Mouse (Mus musculus) gastrocnemius, adult 2 months (tissue): ENCODE measurements around the gene Polr1a. TPM values are rescaled to one million over a fixed set of nuclear protein-coding genes. Genes with fewer than 3 reads are reported as not detected.

Experiments
- DNase-seq: peaks from one replicate; pipeline ENCODE4 v3.0.0; 2022
- H3K27ac ChIP-seq: fragments of 200-600 bp; 2 replicates; pipeline ENCODE4 v1.8.1; 2022; ENCODE audit warnings: mild to moderate bottlenecking
- H3K4me3 ChIP-seq: fragments of 200-600 bp; 2 replicates; pipeline ENCODE4 v1.8.1; 2022; ENCODE audit warnings: mild to moderate bottlenecking, moderate library complexity
- CTCF ChIP-seq: fragments of 200-600 bp; IDR thresholded peaks from 2 replicates; pipeline ENCODE4 v1.8.1; 2022; ENCODE audit warnings: antibody characterized with exemption, mild to moderate bottlenecking, moderate library complexity
- intact Hi-C: fragments of 180-260 bp; cut with DNase I; formaldehyde crosslinking; loops from one replicate; pipeline ENCODE4 v1.15.1; 2025
- total RNA-seq, 2 experiments: library from RNA; stranded (reverse); gene quantifications; 2 replicates each; pipeline ENCODE4 v1.2.3; 2021

Polr1a gene
- total RNA-seq, 2 experiments from 2014 or later: 40.7 to 41.1 TPM

GRCm38 (mm10) chr6:71991190-71991932 lies 82.5 kb downstream of the Polr1a start:
- peak overlapping the region; percentile 62 for H3K27ac ChIP-seq
- intact Hi-C loops: no loop called here
- no peak for DNase-seq

GRCm38 (mm10) chr6:71991933-71992325 lies 83.1 kb downstream of the Polr1a start:
- DNase-seq: no peak
- intact Hi-C loops: no loop called here
- TF ChIP-seq CTCF: no peak
- H3K27ac ChIP-seq: no peak overlapping the region
- no peak overlapping the region for H3K4me3 ChIP-seq

More at GRCm38 (mm10) chr6:71991190-71991932, 82.5 kb downstream of the Polr1a start:
- H3K4me3 ChIP-seq: no peak overlapping the region
- TF ChIP-seq CTCF: no peak

- TF ChIP-seq CTCF: no peak
- intact Hi-C loops: no loop called here
- no peak overlapping the region for H3K27ac ChIP-seq
- no peak for DNase-seq
- H3K4me3 ChIP-seq: no peak overlapping the region
Observed at GRCm38 (mm10) chr6:71994004-71994403, 85.2 kb downstream of the Polr1a start.

- intact Hi-C loops: no loop called here
- TF ChIP-seq CTCF: no peak
- no peak overlapping the region for H3K4me3 ChIP-seq
- H3K27ac ChIP-seq: no peak overlapping the region
- DNase-seq: no peak
Observed at GRCm38 (mm10) chr6:71995081-71995480, 86.2 kb downstream of the Polr1a start.

DNA sequence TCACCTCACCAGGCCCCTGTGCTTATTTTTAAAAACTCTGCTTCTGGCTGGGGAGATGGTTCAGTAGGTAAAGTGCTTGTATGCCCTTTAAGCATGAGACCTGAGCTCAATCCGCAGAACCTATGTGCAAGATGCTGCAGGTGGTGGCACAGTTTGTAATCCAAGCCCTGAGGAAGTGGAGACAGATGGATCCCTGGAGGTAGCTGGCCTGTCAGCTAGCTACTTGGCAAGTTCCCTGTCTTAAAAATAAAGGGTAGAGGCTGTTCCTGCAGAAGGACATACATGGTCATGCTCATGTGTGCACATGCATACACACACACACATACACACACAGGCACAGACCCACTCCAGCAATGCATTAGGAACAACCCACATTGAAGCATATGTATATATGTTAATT lies 88.4 kb downstream of the Polr1a start:
- no peak for TF ChIP-seq CTCF
- intact Hi-C loops: no loop called here
- no peak for DNase-seq
- H3K4me3 ChIP-seq: no peak overlapping the region
- H3K27ac ChIP-seq: no peak overlapping the region

DNA sequence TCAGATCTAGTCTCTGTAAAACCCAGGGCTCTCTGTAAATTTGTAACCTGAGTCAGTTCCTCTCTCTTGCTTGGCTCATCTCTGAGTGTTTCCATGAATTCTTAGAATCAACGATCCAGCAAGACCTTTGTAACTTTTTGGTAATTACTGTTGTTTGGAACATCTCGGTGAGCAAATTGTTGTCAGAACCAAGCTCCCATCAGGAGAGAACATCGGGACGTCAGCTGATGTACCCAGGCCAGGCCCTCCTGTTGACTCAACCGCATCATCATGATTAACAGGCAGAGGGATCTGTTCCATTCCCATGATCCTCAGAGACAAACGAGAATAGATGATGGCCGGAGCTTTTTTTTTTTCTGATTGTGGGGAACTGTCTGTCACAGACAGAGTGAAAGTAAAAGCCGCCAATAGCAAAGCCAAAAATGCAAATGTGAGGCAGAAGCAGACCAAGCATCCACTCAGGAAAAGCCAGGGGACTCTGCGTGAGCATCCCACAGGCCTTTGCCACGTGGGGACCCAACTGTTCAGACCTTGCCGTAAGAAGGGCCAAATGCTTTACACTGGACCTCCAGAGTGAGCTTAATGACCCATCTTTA lies 91.2 kb downstream of the Polr1a start:
- no peak for DNase-seq
- no peak for TF ChIP-seq CTCF
- Histone ChIP-seq H3K4me3 (no peak overlapping the region), H3K27ac (no peak overlapping the region)
- intact Hi-C loops: loop anchor here (1.0 kb wide), 1 partner anchor 57 kb away; no protein-coding TSS in a partner anchor

GRCm38 (mm10) chr6:72001220-72001777 lies 92.4 kb downstream of the Polr1a start:
- TF ChIP-seq CTCF: no peak
- DNase-seq: no peak
- Histone ChIP-seq H3K4me3 (no peak overlapping the region), H3K27ac (no peak overlapping the region)
- intact Hi-C loops: no loop called here

- no peak overlapping the region for H3K4me3 ChIP-seq
- no peak for DNase-seq
- no peak for TF ChIP-seq CTCF
- intact Hi-C loops: no loop called here
- no peak overlapping the region for H3K27ac ChIP-seq
Observed at GRCm38 (mm10) chr6:72007411-72008212, 98.8 kb downstream of the Polr1a start.

DNA sequence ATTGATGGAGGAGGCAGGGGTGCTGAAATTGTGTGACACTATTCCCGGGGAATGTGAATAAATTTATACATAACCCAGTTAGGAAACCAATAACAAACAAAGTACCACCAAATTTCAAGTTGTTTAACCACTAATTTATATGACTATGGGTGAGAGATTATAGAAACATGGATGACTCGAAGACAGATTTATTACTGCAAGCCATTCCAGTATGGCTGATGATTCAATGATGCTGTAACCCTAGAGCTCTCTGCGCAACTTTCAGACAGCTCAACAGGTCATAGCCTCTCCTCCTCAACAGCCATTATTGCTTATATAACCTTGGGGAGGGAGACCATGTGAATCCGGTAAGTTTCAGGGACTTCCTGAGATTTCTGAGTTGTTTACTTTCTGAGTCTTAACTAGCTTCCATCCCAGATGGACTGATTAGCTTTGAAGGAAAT lies 99.4 kb downstream of the Polr1a start:
- TF ChIP-seq CTCF: no peak
- Histone ChIP-seq H3K4me3 (no peak overlapping the region), H3K27ac (no peak overlapping the region)
- intact Hi-C loops: no loop called here
- no peak for DNase-seq

DNA sequence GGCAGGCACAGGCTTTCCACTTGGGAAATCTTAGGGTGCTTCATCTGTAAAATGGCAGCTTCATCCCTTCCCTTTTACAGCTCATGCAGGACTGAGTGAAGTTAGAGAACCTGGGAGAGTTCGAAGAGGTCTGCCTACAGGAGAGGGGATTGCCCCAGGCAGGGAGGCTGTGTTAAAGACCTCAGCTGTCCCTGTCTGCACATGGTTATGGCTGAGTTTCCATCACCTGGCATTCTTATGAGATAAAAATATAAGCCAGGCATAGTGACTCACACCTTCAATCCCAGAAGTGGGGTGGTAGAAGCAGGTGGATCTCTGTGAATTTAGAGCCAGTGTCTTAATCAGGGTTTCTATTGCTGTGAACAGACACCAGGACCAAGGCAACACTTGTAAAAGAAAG lies 100.6 kb downstream of the Polr1a start:
- Histone ChIP-seq H3K27ac (no peak overlapping the region), H3K4me3 (no peak overlapping the region)
- intact Hi-C loops: no loop called here
- TF ChIP-seq CTCF: no peak
- DNase-seq: no peak

DNA sequence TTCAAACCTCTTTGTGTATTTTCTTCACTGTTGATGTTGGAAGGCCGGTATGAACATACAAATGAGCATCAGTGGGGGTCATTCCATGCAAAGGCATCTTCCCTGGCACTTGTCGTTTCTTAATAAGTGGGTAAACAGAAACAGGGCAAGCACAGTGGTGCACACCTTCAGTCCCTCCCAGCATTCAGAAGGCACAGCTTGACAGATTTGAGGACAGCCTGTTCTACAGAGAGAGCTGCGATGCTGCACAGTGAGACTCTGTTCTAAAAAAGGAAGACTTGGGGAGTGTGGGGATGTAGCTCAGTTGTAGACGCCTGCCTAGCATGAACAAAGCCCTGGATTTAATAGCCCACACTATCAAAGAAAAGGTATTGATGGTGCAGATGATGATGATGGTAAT lies 105.2 kb downstream of the Polr1a start:
- TF ChIP-seq CTCF: no peak

DNA sequence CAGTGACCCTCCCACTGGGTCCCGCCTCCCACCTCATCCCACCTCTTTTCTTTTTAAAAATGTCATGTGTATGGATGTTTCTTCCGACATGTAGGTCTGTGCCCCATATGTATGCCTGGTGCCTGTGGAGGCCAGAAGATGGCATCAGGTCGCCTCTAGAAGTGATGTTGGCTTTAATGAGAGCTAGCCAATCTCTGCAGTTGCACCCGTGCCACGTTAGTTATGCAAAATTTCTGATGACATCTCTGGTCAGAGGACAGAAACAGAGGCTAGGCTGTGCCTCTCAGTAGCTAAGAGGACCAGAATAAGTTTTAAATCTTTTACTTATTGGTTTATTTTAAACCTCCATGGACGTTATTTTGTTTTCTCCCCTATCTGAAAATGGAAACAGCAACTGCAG lies 109.2 kb downstream of the Polr1a start:
- intact Hi-C loops: loop anchor here (5.0 kb wide), 1 partner anchor 54 kb away; no protein-coding TSS in a partner anchor
- no peak for DNase-seq
- peak; percentile 15; the same call in 1 of the 2 replicates for TF ChIP-seq CTCF
- Histone ChIP-seq H3K27ac (0 out of 2 replicates have a peak overlapping the region, but pooled peaks have one; percentile 10), H3K4me3 (no peak overlapping the region)

More for the DNA sequence above, 105.2 kb downstream of the Polr1a start:
- intact Hi-C loops: no loop called here
- no peak for DNase-seq
- Histone ChIP-seq H3K27ac (no peak overlapping the region), H3K4me3 (no peak overlapping the region)
